Mouse (Mus musculus) ES-E14 (cell line): ENCODE measurements at regions not wholly inside any gene's neighbourhood (a gene's known extent, or its start where the extent isn't known, plus 50 kb on each side); places are given as distances from the start of the nearest gene placed in this dataset.

Source experiments
- DNase-seq: peaks from one replicate; pipeline ENCODE4 v3.0.0-alpha.2; 2013; ENCODE audit warnings: low read depth, low spot score
- H3K27ac ChIP-seq: 2 replicates; pipeline ENCODE4 v1.5.1; 2012; ENCODE audit warnings: low read depth, mild to moderate bottlenecking, low read length, moderate library complexity, mixed read lengths; ENCODE audit not compliant: poor library complexity, insufficient read depth, severe bottlenecking
- H3K36me3 ChIP-seq: 2 replicates; pipeline ENCODE4 v1.6.1; 2012; ENCODE audit warnings: mild to moderate bottlenecking, low read length, moderate library complexity, mixed read lengths; ENCODE audit not compliant: control insufficient read depth, poor library complexity, insufficient read depth, severe bottlenecking
- H3K4me1 ChIP-seq, 2 experiments: fragments of 150-350 bp in 1 of 2; sonication (generic) in 1 of 2; 2 replicates each; pipeline ENCODE4 v1.6.1; 2012; ENCODE audit warnings: low read length in 2 of 2, mild to moderate bottlenecking in 1 of 2, mixed read lengths in 1 of 2; ENCODE audit not compliant: control insufficient read depth in 2 of 2, insufficient read depth in 2 of 2, poor library complexity in 1 of 2
- H3K4me3 ChIP-seq, 2 experiments: fragments of 150-350 bp in 1 of 2; sonication (generic) in 1 of 2; 2 replicates each; pipeline ENCODE4 v1.5.1; 2012; ENCODE audit warnings: low read length in 2 of 2, low read depth in 1 of 2, mild to moderate bottlenecking in 1 of 2, mixed read lengths in 1 of 2; ENCODE audit not compliant: insufficient read depth in 1 of 2, poor library complexity in 1 of 2, severe bottlenecking in 1 of 2
- H3K9ac ChIP-seq: 2 replicates; pipeline ENCODE4 v1.6.1; 2012; ENCODE audit warnings: low read depth, mild to moderate bottlenecking, low read length, mixed read lengths; ENCODE audit not compliant: poor library complexity, insufficient read depth, severe bottlenecking
- H3K9me3 ChIP-seq: fragments of 150-350 bp; sonication (generic); 2 replicates; pipeline ENCODE4 v1.6.1; 2012; ENCODE audit warnings: low read depth, mild to moderate bottlenecking, low read length; ENCODE audit not compliant: control insufficient read depth, insufficient read depth
- CHD2 ChIP-seq: IDR thresholded peaks from 2 replicates; pipeline ENCODE4 v1.6.1; 2014; ENCODE audit warnings: mild to moderate bottlenecking, low read depth, low read length, inconsistent platforms
- HCFC1 ChIP-seq: IDR thresholded peaks from 2 replicates; pipeline ENCODE4 v1.6.1; 2012; ENCODE audit warnings: low read length, inconsistent platforms, borderline replicate concordance; ENCODE audit not compliant: insufficient read depth
- MAFK ChIP-seq: IDR thresholded peaks from 2 replicates; pipeline ENCODE4 v1.6.1; 2014; ENCODE audit warnings: mild to moderate bottlenecking, low read depth, low read length, inconsistent platforms; ENCODE audit not compliant: insufficient read depth
- ZC3H11A ChIP-seq: IDR thresholded peaks from 2 replicates; pipeline ENCODE4 v1.6.1; 2012; ENCODE audit warnings: low read depth, mild to moderate bottlenecking, inconsistent platforms, low read length, borderline replicate concordance
- ZNF384 ChIP-seq: IDR thresholded peaks from 2 replicates; pipeline ENCODE4 v1.6.1; 2012; ENCODE audit warnings: low read depth, low read length, inconsistent platforms
- in situ Hi-C, 2 experiments: fragments of 600-800 bp; cut with MboI; formaldehyde crosslinking; loops; one replicate each; pipeline ENCODE4 v1.15.1; 2025; ENCODE audit warnings: low sequenced_read_pairs in 2 of 2, inconsistent platforms in 1 of 2; ENCODE audit not compliant: unreplicated experiment in 2 of 2

GRCm38 (mm10) chr9:14143988-14144387 is 130.9 kb upstream of the Sesn3 start:
- Histone ChIP-seq H3K9me3 (no peaks in the 10 kb centered on the region), H3K4me3 (no peak overlapping the region), H3K27ac (no peak overlapping the region), H3K4me1 (no peaks in the 10 kb centered on the region), H3K36me3 (no peaks in the 10 kb centered on the region), H3K9ac (no peak overlapping the region)
- in situ Hi-C loops, result no loop called here
- TF ChIP-seq MAFK (no peak), CHD2 (no peak), ZNF384 (no peak), HCFC1 (no peak), ZC3H11A (no peak)
- no peak for DNase-seq

- Histone ChIP-seq H3K27ac (no peak overlapping the region), H3K4me1 (no peaks in the 10 kb centered on the region), H3K9ac (no peak overlapping the region), H3K4me3 (no peak overlapping the region), H3K9me3 (no peaks in the 10 kb centered on the region), H3K36me3 (no peaks in the 10 kb centered on the region)
- TF ChIP-seq CHD2 (no peak), MAFK (no peak), ZC3H11A (no peak), HCFC1 (no peak), ZNF384 (no peak)
- in situ Hi-C loops, result no loop called here
- no peak for DNase-seq
These were observed 127.8 kb upstream of the Sesn3 start for GRCm38 (mm10) chr9:14147088-14147487.

DNA sequence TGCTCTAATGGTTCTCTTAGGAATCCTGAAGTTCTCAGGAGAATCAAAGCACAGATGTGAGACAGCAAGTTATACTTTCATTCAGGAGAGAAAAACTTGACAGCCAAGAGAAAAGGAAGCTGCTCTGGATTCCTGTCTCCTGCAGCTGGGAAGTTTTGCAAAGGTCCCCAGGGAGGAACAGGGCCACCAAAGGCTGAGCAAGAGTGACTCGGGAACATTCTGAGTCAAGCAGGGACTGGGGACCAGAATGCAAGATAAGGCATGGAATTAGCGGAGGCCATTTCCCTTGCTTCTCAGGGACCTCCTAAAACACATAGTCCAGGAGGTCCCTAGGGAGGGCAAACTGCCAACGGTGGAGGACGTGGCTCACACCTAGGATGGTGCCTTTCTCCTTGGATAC is 127.1 kb upstream of the Sesn3 start:
- no peak overlapping the region for H3K9ac ChIP-seq
- TF ChIP-seq ZNF384 (no peak), CHD2 (no peak), HCFC1 (no peak), MAFK (no peak), ZC3H11A (no peak)
- no peaks in the 10 kb centered on the region for H3K9me3 ChIP-seq
- no peaks in the 10 kb centered on the region for H3K36me3 ChIP-seq
- H3K4me1 ChIP-seq, result no peaks in the 10 kb centered on the region
- in situ Hi-C loops, result no loop called here
- no peak overlapping the region for H3K4me3 ChIP-seq
- no peak for DNase-seq
- no peak overlapping the region for H3K27ac ChIP-seq

DNA sequence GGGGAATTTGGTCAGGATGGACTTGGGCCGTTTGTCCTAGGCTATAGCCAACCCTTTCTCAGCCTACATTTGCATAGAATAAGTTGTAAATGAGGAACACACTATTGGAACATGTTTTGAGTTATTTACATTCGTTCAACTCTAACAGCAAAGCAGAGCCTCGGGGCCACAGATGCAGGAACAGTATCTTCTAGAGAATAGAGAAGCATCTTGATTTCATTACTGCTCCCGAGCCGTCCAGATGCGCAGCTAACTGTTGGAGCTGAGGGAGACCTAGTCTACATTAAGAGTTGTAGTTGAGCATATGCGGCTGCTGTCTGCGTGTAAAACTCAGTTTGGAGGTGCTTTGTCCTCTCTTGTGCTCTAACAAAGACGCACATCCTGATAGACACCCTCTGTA is 124.6 kb upstream of the Sesn3 start:
- no peak overlapping the region for H3K27ac ChIP-seq
- in situ Hi-C loops, result no loop called here
- no peaks in the 10 kb centered on the region for H3K9me3 ChIP-seq
- H3K9ac ChIP-seq, result no peak overlapping the region
- no peaks in the 10 kb centered on the region for H3K4me1 ChIP-seq
- no peak for DNase-seq
- H3K36me3 ChIP-seq, result no peaks in the 10 kb centered on the region
- H3K4me3 ChIP-seq, result no peak overlapping the region
- no peak for TF ChIP-seq CHD2
- no peak for TF ChIP-seq ZNF384
- no peak for TF ChIP-seq HCFC1
- TF ChIP-seq MAFK, result no peak
- TF ChIP-seq ZC3H11A, result no peak

DNA sequence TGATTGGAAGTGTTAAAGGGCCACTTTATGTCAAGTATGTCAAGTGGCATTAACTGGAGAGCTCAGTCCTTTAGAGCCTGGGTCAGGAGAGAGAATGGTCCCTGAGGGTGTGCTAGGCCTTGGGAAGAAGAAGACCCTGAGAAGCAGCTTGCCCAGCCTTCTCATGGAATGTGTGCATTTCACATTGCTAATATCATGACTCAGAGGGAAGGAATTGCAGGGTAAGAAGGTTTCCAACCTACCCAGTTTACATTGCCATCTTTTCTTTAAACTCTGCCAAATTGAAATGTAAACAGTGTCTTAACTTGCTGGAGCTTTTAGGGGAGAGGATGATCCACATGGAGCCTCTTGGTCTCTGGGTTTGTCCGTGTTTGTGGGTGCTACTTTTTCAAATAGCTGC is 117.9 kb upstream of the Sesn3 start:
- no peak for DNase-seq
- no peaks in the 10 kb centered on the region for H3K9me3 ChIP-seq
- H3K4me1 ChIP-seq, result peaks cover 0 to 8% of the 10 kb centered on the region in 2 experiments; a peak in 1 of 4 replicates
- H3K9ac ChIP-seq, result no peak overlapping the region
- H3K27ac ChIP-seq, result no peak overlapping the region
- H3K36me3 ChIP-seq, result no peaks in the 10 kb centered on the region
- H3K4me3 ChIP-seq, result no peak overlapping the region
- in situ Hi-C loops, result no loop called here
- TF ChIP-seq CHD2, result no peak
- TF ChIP-seq ZNF384, result no peak
- TF ChIP-seq MAFK, result no peak
- no peak for TF ChIP-seq ZC3H11A
- TF ChIP-seq HCFC1, result no peak
